Mouse (Mus musculus): ENCODE measurements around the gene Ptprn2.

Gene Ptprn2

GRCm38 (mm10) chr12:117176259-117176823 is 690.8 kb downstream of the Ptprn2 start:
- no peak for DNase-seq

DNA sequence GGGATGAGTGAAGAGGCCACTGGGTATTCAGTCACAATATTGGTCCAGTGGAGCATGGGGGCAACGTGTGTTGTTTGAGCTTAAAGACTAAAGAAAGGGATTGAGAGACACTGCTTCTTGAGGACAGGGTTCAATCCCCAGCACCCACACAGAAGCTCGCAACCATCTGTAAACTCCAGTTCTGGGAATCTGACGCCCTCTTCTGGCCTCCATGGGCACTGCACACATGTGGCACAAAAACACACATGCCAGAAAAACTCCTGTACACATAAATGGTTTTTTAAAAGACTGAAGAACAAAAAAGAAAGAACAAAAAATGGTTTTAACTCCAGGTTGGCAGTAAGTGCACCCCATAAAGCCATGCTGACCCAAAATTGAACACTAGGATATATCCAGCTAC is 701.6 kb downstream of the Ptprn2 start:
- no peak for DNase-seq

DNA sequence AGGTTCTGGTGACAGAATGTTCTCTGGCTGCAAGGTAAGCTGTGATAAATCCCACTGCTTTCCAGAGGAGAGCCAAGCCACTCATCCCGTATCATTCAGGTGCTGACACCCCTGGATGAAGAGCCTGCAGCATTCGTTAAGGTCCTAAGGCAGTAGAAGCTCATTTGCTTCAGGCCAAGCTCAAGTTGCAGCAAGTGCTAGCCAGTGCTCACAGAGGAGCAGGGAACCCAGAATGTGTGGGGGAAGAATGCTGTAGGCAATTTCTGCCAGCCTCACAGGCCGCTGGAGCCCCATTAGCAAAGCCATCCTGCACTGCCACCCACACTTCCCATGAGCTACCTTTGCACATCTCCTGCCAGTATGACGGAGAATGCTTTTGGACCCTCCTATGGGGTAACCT is 706.5 kb downstream of the Ptprn2 start:
- no peak for DNase-seq

- DNase-seq: no peak
Measured at GRCm38 (mm10) chr12:117196721-117197425, 711.4 kb downstream of the Ptprn2 start.

DNA sequence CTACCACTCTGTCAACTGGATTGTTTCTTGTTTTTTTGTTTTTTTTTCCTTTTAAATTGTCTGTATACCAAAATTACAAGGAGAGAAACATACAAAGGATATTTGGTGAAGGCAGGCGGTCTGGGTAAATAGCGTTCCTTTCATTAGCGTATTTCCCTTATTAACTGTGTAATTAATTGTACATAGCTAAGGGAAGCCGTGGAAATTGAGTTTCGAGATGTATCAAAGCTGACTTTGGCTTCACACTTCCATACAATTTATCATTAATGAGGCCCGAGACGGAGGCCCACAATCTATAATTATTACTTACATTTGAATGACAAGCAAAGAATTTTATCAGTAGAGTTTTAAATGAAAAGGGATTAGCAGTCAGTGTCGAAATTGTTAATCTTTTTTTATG is 712.6 kb downstream of the Ptprn2 start:
- DNase-seq: no peak

GRCm38 (mm10) chr12:117200117-117200516 is 714.6 kb downstream of the Ptprn2 start:
- peak; percentile 33 for DNase-seq

- DNase-seq: peak; percentile 7
Measured at GRCm38 (mm10) chr12:117200590-117200989, 715.1 kb downstream of the Ptprn2 start.

DNA sequence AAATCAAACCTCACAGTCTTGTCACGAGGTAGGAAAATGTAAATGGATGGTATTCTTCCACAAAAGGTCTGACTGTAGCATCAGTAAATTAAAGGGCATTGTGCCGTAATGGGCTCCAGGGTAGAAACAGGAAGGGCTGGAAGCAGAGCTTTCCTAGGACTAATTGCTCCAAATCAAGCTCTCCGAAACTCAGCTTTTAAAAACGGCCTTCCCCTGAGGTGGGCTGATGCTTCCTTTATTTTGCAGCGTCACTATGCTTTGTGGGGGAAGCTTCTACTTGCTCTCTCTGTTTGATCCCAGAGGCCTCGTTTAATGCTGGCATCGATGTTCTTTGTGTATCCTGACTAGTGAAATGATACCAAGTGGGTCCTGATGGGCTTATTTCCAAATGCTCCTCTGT is 718.0 kb downstream of the Ptprn2 start:
- no peak for DNase-seq

DNA sequence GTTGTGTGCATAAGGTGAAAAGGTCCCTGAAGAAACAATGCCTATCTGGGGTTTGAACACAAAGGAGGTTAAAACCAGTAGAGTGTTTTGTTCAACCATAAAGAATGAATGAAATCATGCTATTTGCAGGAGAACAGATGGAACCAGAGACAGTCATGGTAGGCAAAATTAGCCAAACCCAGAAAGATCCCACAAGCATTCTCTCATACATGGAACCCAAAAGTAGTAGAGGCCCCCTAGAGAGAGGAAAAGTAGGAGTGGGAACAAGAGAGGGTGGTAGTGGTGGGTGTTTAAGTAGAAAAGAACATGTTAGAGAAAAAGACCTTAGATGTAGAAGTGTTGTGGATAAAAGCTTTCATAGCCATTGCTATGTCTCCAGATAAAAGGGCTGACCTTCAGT is 719.4 kb downstream of the Ptprn2 start:
- DNase-seq: no peak

- no peak for DNase-seq
Measured at GRCm38 (mm10) chr12:117207421-117208120, 722.1 kb downstream of the Ptprn2 start.

DNA sequence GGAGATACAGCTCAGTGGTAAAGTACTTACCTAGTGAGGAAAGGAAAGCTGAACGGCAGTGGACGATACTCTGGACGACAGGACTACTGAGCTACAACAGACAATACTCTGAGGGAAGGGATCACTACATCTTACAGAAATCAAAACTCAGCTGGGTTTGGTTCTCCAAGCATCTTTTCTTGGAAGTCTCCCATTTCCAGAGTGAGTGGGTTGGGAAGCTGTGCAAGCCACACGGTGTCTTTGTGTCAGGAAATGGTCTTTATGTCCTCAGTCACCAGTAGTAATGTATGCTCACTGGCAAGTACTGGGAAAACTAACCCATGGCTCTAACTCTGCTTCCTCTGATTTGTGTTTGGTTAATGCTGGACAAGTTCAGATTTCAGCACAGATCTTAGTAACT is 724.9 kb downstream of the Ptprn2 start:
- no peak for DNase-seq

DNA sequence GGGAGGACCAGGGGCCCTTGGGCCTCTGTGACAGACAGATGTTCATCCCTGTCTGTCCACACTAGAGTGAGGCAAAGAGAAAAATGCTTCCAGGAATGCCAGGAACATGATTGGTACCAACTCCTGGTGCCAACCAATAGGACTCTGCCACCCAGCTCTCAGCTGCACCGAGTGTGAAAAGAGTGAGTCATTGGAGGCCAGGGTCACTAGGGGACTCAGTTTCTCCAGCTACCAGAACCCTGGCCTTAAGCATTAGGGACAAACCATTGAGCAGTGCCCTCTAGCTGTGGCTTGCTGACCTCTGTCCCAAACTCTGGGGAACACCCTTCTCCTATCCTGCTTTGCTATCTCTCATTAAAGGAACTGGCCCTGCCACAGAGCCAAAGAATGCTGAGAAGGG is 728.0 kb downstream of the Ptprn2 start:
- no peak for DNase-seq

GRCm38 (mm10) chr12:117214272-117214671 is 728.8 kb downstream of the Ptprn2 start:
- DNase-seq: no peak

GRCm38 (mm10) chr12:117214919-117215318 is 729.4 kb downstream of the Ptprn2 start:
- DNase-seq: no peak

- DNase-seq: no peak
Measured at GRCm38 (mm10) chr12:117221909-117222308, 736.4 kb downstream of the Ptprn2 start.

- DNase-seq: no peak
Measured at GRCm38 (mm10) chr12:117224036-117224435, 738.5 kb downstream of the Ptprn2 start.

DNA sequence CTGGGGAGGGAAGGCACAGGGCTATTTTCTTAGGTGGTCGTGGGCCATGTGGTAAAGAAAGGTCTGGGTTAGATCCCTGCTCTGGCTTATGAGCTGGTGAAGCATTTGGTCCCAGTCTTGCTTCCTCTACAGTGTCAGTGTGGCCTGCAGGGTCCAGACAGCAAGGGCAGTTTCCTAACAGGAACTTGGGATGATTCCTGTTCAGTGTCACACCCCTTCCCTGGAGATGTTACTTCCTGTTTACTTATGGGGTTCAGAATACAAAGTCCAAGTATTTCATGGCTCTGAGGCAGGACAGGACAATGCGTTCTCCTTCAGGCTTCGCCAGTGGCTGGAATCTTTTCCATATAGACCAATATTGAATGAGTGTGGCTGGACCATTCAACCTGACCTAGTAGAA is 741.7 kb downstream of the Ptprn2 start:
- DNase-seq: peak; percentile 27

DNA sequence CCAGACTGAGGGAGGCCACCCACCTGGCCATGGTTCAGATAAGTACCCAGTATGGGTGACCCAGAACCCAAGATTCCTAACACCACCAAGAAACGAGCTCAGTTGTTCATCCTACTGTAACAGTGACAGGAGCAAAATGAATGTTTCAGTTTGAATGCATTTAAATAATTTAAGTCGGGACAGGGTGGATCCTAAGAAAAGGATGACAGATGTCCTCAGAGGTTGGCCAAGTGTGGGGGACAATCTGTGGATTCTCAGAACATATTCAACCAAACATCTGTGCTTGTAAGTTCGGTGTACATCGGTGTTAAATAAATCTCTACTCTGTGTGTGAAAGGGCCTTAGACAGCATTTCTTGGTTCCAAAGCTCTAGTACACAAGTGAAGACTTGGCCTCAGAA is 743.9 kb downstream of the Ptprn2 start:
- no peak for DNase-seq

GRCm38 (mm10) chr12:117230282-117230681 is 744.8 kb downstream of the Ptprn2 start:
- DNase-seq: no peak

GRCm38 (mm10) chr12:117231850-117232249 is 746.3 kb downstream of the Ptprn2 start:
- DNase-seq: no peak

GRCm38 (mm10) chr12:117235114-117235513 is 749.6 kb downstream of the Ptprn2 start:
- DNase-seq: no peak

- no peak for DNase-seq
Measured at GRCm38 (mm10) chr12:117236020-117236734, 750.7 kb downstream of the Ptprn2 start.

DNA sequence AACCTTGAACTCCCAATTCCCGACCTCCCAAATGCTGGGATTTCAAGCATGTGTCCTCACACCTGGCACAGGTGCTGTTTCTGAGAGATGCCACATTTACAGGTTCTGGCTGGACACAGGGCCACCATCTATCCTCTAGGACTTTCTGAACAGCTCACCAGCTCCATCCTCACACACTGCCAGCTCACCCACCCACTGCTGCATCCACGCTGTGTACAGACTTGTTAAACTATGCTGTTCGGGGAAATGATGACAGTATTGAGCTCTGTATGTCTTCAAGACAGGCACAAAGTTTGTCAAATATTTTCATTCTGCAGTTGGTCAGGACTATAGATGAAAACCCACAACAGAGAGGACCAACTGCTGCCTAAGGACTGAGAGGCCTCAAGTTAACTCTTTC is 751.5 kb downstream of the Ptprn2 start:
- DNase-seq: no peak

Data from kidney, adult 18-20 months (tissue).